Mouse (Mus musculus): ENCODE measurements at regions not wholly inside any gene's neighbourhood (a gene's known extent, or its start where the extent isn't known, plus 50 kb on each side); places are given as distances from the start of the nearest gene placed in this dataset.

DNA sequence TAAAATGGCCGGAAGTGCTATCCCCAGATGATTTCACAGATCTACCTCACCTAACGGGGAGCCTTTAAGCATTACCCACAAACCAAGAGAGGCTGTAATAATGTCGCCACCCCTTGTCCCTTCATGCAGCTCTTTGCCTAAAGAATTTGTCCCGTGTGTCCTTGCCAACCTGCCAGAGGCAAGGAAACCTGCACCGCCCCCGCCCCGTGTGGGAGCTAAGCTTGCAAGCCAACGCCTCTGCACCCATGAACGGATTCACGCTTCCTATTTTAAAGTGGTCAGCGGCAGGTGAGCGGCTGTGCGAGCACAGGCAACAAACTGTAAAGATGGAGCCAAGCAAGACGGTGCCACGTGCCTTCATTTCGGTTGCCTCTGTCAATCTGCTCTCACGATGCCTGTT is 63.1 kb downstream of the Gm11011 start:
- DNase-seq = peak; percentile 4

- no peak for DNase-seq
Observed at GRCm38 (mm10) chr2:169519941-169520340, 67.6 kb downstream of the Gm11011 start.

DNA sequence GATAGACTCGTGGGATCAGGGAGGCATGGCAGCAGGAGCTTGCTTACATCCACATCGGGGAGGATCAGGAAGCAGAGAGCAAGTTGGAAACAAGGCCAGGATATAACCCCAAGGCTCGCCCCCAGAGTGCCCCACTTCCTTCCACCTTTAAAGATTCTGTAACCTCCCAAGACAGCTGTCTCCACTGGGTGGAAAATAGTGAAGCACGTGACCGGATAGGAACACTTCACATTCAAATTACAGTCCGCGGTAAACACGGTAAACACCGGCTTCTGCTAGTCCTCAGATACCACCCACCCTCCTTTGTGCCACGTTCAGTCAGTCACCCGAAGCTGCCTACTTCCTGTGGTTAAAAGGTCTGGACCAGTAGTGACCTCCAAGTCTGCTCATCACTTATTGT is 72.2 kb downstream of the Gm11011 start:
- no peak for DNase-seq

GRCm38 (mm10) chr2:169510741-169511140 is 76.8 kb downstream of the Gm11011 start:
- DNase-seq = no peak

DNA sequence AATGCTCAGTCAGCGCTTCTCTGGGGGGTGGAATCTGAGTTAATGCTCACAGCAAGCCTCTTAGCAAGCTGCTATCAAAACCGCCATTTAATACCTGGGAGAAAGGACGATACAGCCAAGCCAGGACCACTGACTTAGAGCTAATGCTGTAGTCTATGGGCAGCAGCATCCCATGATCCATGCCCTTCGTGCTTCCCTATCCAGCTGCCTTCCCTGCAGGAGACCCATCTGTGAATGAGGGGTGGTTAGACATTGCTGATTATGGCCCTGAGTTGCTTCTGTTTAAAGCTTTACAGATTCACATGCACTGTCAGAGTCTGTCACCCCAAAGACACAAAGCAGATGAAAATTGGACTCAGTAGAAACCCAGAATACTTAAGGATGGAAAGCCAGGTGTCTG is 78.1 kb downstream of the Gm11011 start:
- no peak for DNase-seq

- no peak for DNase-seq
Observed at GRCm38 (mm10) chr2:169504416-169505057, 83.0 kb downstream of the Gm11011 start.

DNA sequence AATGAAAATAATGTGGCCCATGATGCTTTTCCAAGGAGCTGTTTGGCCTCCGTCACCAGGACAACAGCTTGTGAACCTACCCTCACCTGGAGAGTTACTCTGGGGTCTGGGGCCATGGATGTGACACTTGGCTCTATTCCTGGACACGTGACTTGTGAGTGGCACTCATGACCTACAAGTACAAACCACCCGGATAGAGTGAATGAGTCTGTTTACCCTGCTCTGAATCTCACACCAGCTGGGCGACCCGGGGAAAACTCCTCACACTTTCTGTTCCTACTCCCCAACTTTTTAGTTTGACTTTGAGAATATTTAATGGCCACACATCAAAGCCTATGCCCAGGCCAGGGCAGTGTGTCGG is 84.0 kb downstream of the Gm11011 start:
- DNase-seq = no peak

GRCm38 (mm10) chr2:169502717-169503597 is 84.6 kb downstream of the Gm11011 start:
- no peak for DNase-seq

- no peak for DNase-seq
Observed at GRCm38 (mm10) chr2:169501736-169502340, 85.7 kb downstream of the Gm11011 start.

DNA sequence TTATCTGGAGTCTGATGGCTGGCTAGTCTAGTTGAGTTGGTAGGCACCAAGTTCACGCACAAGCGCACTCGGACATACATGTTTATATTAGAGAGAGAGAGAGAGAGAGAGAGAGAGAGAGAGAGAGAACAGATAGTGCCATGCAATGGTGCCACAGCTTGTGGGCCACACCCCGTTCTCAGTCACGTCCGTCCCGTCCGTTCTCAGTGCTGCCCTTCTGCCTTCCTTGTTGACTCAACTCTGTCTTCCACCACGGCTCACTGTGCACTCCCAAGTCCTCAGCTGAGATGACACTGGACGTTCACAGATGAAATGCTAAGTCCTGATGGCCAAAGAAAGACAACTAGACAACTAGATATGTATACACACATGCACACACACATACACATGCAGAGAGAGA is 92.2 kb downstream of the Gm11011 start:
- DNase-seq = no peak

GRCm38 (mm10) chr2:169494503-169495311 is 92.8 kb downstream of the Gm11011 start:
- no peak for DNase-seq

DNA sequence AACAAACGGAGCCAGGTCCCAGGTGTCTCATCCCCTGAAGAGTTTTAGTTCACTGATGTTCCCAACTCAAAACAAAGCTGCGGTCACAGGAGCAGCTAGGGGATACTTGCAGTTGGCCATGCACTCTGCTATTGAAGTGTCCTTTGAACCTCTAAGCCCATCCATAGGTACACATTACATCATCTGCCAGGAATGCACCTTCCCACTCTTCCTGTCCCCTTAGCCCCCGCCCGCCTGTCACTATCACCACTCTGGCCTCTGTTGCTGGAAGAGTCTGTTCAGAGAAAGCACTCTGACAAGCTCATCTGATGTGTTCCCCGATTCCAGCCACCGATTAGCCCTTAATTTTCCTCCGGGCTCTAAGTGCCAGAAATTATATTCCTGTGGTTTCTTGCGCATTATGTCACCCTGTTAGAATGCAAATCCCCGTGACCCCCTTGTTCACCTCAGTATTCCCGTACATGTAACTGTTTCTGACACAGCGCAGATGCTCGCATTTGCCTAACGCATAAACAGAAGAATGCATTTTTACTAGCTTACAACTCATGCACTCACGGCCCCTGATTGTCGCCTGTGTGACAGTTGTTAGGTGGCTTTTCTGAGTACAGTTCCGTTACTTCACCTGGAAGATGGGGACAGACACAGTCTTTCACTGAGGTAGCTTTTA is 93.8 kb downstream of the Gm11011 start:
- DNase-seq = no peak

DNA sequence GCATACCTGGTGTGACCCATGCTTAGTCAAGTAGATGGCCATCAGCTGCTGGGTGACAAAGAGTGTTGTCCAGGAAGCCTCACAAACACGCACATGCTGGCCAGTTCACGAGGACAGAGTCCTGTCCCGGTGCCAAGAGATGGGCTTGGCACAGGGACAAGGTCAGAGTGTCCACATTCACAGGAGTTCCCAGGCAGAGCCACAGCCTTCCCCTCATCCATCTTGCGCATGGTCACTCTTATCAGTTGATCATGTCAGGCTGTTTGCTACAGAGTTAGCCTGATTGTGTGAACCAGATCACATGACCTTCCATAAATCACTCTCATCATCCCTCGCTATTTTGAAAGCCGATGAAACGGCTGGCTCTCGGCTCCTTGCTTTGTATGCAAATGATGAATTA is 103.6 kb downstream of the Gm11011 start:
- DNase-seq = no peak

DNA sequence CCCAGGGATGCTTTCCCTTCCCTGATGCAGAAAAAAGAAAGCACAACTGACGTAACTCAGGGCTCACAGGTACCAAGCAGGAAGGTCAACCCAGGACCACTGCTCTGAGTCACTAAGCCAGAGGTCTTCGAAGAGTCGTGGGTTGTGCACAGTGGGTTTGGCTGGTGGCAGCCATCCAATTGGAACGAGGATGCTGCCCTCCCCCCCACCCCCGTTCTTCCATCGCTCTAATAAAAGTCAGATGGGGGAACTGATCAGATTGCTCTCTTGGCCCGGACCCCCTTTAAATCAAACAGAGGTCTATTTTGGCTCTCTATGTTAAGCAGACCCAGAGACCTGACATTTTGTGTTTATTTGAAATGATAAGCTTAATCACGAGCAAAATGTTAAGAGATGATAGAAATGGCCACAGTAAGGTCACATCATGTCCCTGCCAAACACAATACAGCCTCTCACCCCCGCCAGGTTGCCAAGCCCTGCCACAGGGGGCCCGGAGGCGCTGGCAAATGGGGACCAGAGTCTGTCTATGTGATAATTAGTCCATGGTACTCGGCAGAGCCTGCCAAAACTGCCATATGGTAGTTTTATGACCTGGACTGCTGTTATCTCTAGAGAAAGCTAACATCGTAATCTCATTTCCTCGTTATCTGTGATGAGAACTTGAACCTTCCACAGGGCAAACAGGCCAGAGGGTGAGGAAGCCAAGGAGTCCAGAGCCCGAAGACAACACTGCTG is 105.6 kb downstream of the Gm11011 start:
- DNase-seq = no peak

- DNase-seq = no peak
Observed at GRCm38 (mm10) chr2:169474418-169475112, 113.0 kb downstream of the Gm11011 start.

GRCm38 (mm10) chr2:169469538-169469937 is 118.0 kb downstream of the Gm11011 start:
- DNase-seq = no peak

GRCm38 (mm10) chr2:169467621-169468020 is 119.9 kb downstream of the Gm11011 start:
- DNase-seq = no peak

- no peak for DNase-seq
Observed at GRCm38 (mm10) chr2:169464106-169464505, 123.4 kb downstream of the Gm11011 start.

DNA sequence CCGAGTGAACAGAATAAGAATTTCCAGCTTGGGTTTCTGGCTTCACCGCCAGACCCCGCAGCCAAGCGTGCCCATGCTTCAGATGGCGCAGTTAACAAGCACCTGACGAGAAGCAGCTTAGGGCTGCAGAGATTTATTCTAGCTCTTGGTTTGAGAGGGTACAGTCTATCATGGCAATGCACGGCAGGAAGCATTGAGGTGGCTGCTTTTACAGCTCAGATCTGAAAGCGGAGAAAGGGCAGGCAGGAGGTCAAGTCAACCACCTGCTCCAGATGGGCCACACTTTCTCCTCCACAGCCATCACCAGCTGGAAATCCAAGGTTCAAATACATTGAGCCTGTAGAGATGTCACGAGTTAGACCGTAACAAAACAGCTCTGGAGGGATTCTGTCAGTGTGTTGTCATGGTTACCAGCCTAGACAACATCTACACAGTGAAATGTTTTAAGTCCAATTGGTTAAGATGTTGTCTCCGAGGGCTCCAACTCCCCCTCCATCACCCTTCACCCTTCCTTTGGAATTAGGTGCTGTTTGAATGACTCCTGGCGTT is 126.0 kb downstream of the Gm11011 start:
- no peak for DNase-seq

DNA sequence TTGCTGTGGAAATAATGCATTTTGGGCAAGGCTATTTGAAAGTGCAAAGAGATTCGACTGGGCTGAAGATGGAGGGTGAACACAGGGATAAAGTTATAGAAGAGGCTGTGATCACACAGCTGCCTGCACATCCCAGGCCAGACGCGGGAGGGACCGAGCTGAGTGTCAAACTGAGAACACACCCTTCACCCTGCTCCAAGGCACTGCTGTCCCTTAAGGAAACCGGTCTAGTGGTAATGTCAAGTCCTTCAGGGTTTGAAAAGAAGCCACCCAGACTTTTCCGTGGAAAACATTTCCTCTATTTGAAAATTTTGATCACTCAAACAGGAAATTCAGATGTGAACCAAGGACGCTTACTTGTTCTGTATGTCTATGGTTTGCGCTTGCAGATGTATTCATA is 134.6 kb downstream of the Gm11011 start:
- DNase-seq = no peak

GRCm38 (mm10) chr2:169450801-169451200 is 136.7 kb downstream of the Gm11011 start:
- DNase-seq = no peak
